Mouse (Mus musculus): Measurements from ENCODE around the gene Tnf. TPM values are rescaled to one million over a fixed set of nuclear protein-coding genes. Genes with fewer than 3 reads are reported as not detected.

Tnf gene
- polyA plus RNA-seq, 1 experiment: 2.9 TPM

GRCm38 (mm10) chr17:35220156-35220952 is 18.5 kb upstream of the Tnf start, which contains the start of gene Gm16181:
Gene Gm16181 (plus strand): TSS chr17:35220834.
- H3K9me3 ChIP-seq: no peaks in the 10 kb centered on the region
- no peak for TF ChIP-seq FLI1 (IDR thresholded peaks at IDR 0.05; ENCODE audit: low read length)
- no peak for TF ChIP-seq GATA1 (IDR thresholded peaks at IDR 0.05; ENCODE audit: borderline replicate concordance, low read length)
- H3K27me3 ChIP-seq (replicated peaks): no peaks in the 10 kb centered on the region
- H3K36me3 ChIP-seq (replicated peaks; ENCODE audit: low read length): peaks cover 42% of the 10 kb centered on the region
- H3K4me3 ChIP-seq (replicated peaks): peak within 1 kb of the TSS; percentile 81
- peaks cover 90% of the 10 kb centered on the region for H3K4me1 ChIP-seq

- Histone ChIP-seq H3K27me3 (replicated peaks) (no peaks in the 10 kb centered on the region), H3K36me3 (replicated peaks; ENCODE audit: low read length) (peaks cover 36% of the 10 kb centered on the region), H3K4me1 (peaks cover 90% of the 10 kb centered on the region), H3K4me3 (replicated peaks) (peak overlapping the region; percentile 81), H3K9me3 (no peaks in the 10 kb centered on the region)
- no peak for TF ChIP-seq GATA1 (IDR thresholded peaks at IDR 0.05; ENCODE audit: borderline replicate concordance, low read length)
- TF ChIP-seq FLI1 (IDR thresholded peaks at IDR 0.05; ENCODE audit: low read length): no peak
Measured at GRCm38 (mm10) chr17:35219601-35220041, 17.8 kb upstream of the Tnf start.

GRCm38 (mm10) chr17:35218516-35219193 is 16.8 kb upstream of the Tnf start:
- Histone ChIP-seq H3K9me3 (no peaks in the 10 kb centered on the region), H3K36me3 (replicated peaks; ENCODE audit: low read length) (peaks cover 34% of the 10 kb centered on the region), H3K4me1 (peaks cover 93% of the 10 kb centered on the region), H3K27me3 (replicated peaks) (no peaks in the 10 kb centered on the region), H3K4me3 (replicated peaks) (peak overlapping the region; percentile 81)
- TF ChIP-seq GATA1 (IDR thresholded peaks at IDR 0.05; ENCODE audit: borderline replicate concordance, low read length) (no peak; the same call in 2 of the 3 replicates), FLI1 (IDR thresholded peaks at IDR 0.05; ENCODE audit: low read length) (no peak)

- Histone ChIP-seq H3K27me3 (replicated peaks) (no peaks in the 10 kb centered on the region), H3K4me3 (replicated peaks) (no peak overlapping the region), H3K9me3 (no peaks in the 10 kb centered on the region), H3K4me1 (peaks cover 75% of the 10 kb centered on the region), H3K36me3 (replicated peaks; ENCODE audit: low read length) (peaks cover 2% of the 10 kb centered on the region)
- TF ChIP-seq FLI1 (IDR thresholded peaks at IDR 0.05; ENCODE audit: low read length) (no peak), GATA1 (IDR thresholded peaks at IDR 0.05; ENCODE audit: borderline replicate concordance, low read length) (no peak)
Measured at GRCm38 (mm10) chr17:35213071-35213470, 11.3 kb upstream of the Tnf start.

- Histone ChIP-seq H3K4me1 (peaks cover 58% of the 10 kb centered on the region), H3K9me3 (no peaks in the 10 kb centered on the region), H3K4me3 (replicated peaks) (no peak overlapping the region), H3K36me3 (replicated peaks; ENCODE audit: low read length) (no peaks in the 10 kb centered on the region), H3K27me3 (replicated peaks) (no peaks in the 10 kb centered on the region)
- no peak for TF ChIP-seq GATA1 (IDR thresholded peaks at IDR 0.05; ENCODE audit: borderline replicate concordance, low read length)
Measured at GRCm38 (mm10) chr17:35210593-35210992, 8.8 kb upstream of the Tnf start.

- H3K4me1 ChIP-seq: peaks cover 57% of the 10 kb centered on the region
- H3K36me3 ChIP-seq (replicated peaks; ENCODE audit: low read length): no peaks in the 10 kb centered on the region
- H3K9me3 ChIP-seq: no peaks in the 10 kb centered on the region
- H3K27me3 ChIP-seq (replicated peaks): peaks cover under 1% of the 10 kb centered on the region
- peak overlapping the region; percentile 73 for H3K4me3 ChIP-seq (replicated peaks)
- TF ChIP-seq FLI1 (IDR thresholded peaks at IDR 0.05; ENCODE audit: low read length) (no peak), GATA1 (IDR thresholded peaks at IDR 0.05; ENCODE audit: borderline replicate concordance, low read length) (no peak)
Measured at GRCm38 (mm10) chr17:35209785-35210535, 8.2 kb upstream of the Tnf start.

- Histone ChIP-seq H3K36me3 (replicated peaks; ENCODE audit: low read length) (no peaks in the 10 kb centered on the region), H3K4me3 (replicated peaks) (no peak overlapping the region), H3K27me3 (replicated peaks) (peaks cover 15% of the 10 kb centered on the region), H3K9me3 (no peaks in the 10 kb centered on the region), H3K4me1 (peaks cover 74% of the 10 kb centered on the region)
- no peak for TF ChIP-seq FLI1 (IDR thresholded peaks at IDR 0.05; ENCODE audit: low read length)
- no peak for TF ChIP-seq GATA1 (IDR thresholded peaks at IDR 0.05; ENCODE audit: borderline replicate concordance, low read length)
Measured at GRCm38 (mm10) chr17:35205380-35205769, 3.6 kb upstream of the Tnf start.

- peaks cover 15% of the 10 kb centered on the region for H3K27me3 ChIP-seq (replicated peaks)
- no peak for TF ChIP-seq GATA1 (IDR thresholded peaks at IDR 0.05; ENCODE audit: borderline replicate concordance, low read length)
- H3K36me3 ChIP-seq (replicated peaks; ENCODE audit: low read length): peaks cover 6% of the 10 kb centered on the region
- H3K4me3 ChIP-seq (replicated peaks): no peak within 1 kb of the TSS
- H3K4me1 ChIP-seq: peaks cover 74% of the 10 kb centered on the region
- no peaks in the 10 kb centered on the region for H3K9me3 ChIP-seq
Measured at GRCm38 (mm10) chr17:35204494-35205379, 2.9 kb upstream of the Tnf start, which contains the start of gene Lta. Gene Lta (minus strand): TSS chr17:35205351.

GRCm38 (mm10) chr17:35202442-35202841 is 635 bp upstream of the Tnf start:
- Histone ChIP-seq H3K4me1 (peaks cover 71% of the 10 kb centered on the region), H3K9me3 (no peaks in the 10 kb centered on the region), H3K36me3 (replicated peaks; ENCODE audit: low read length) (peaks cover 16% of the 10 kb centered on the region), H3K4me3 (replicated peaks) (peak overlapping the region; percentile 95), H3K27me3 (replicated peaks) (peaks cover 15% of the 10 kb centered on the region)
- TF ChIP-seq GATA1 (IDR thresholded peaks at IDR 0.05; ENCODE audit: borderline replicate concordance, low read length): no peak
- no peak for TF ChIP-seq FLI1 (IDR thresholded peaks at IDR 0.05; ENCODE audit: low read length)

Measured in megakaryocyte, embryonic 14.5 days (primary cell).